19 mouse cellular contexts compared by ENCODE assay signal in genomic region chr8:115711106-115711505, GRCm38 (mm10). TPM values are rescaled to one million over a fixed set of nuclear protein-coding genes. Genes with fewer than 3 reads are reported as not detected.
DNase-seq lines count a peak whose midpoint lies in the region; ATAC-seq and TF ChIP-seq lines count a peak whose summit lies in the region.
"Had no signal": no experiment of that assay in that cellular context is flagged by ENCODE, and none has a peak within 500 bp of the region (broad histone marks: within the 10 kb centered on the region; RNA-seq: fewer than 3 reads in every experiment).

No protein-coding gene starts in this region.

- TF ChIP-seq EP300 in lung, postnatal 0 days (IDR thresholded peaks at IDR 0.05) = no peak

- WGBS in kidney, embryonic 14.5 days = 47% methylated on average over 11 of the region's 11 CpGs
- WGBS in lung, postnatal 0 days = 37% methylated on average over 11 of the region's 11 CpGs
- 41% methylated on average over 11 of the region's 11 CpGs for WGBS in intestine, embryonic 16.5 days

- no peaks in the 10 kb centered on the region for H3K36me3 ChIP-seq in kidney, embryonic 14.5 days (ENCODE audit: control insufficient read depth, insufficient read depth, low read length)
- no peaks in the 10 kb centered on the region for H3K36me3 ChIP-seq in lung, postnatal 0 days (ENCODE audit: insufficient read depth, low read length)
- no peaks in the 10 kb centered on the region for H3K36me3 ChIP-seq in intestine, embryonic 16.5 days (ENCODE audit: control insufficient read depth, insufficient read depth, low read length)
- H3K36me3 ChIP-seq: embryonic facial prominence, embryonic 15.5 days; hindbrain, embryonic 12.5 days; limb, embryonic 10.5 days; liver, embryonic 13.5 days had no signal

- peak overlapping the region; percentile 25; the same call in 1 of the 2 replicates for H3K4me2 ChIP-seq in kidney, embryonic 14.5 days (replicated peaks; ENCODE audit: low read depth, low read length)
- peak overlapping the region; percentile 38 for H3K4me2 ChIP-seq in lung, postnatal 0 days (replicated peaks; ENCODE audit: low read depth, low read length)
- H3K4me2 ChIP-seq in intestine, embryonic 16.5 days (ENCODE audit: low read depth, low read length) = peak overlapping the region; percentile 11; the same call in 1 of the 2 replicates
- H3K4me2 ChIP-seq: embryonic facial prominence, embryonic 15.5 days; heart, embryonic 11.5 days; hindbrain, embryonic 12.5 days; liver, embryonic 13.5 days had no signal

- H3K9ac ChIP-seq in kidney, embryonic 14.5 days (ENCODE audit: low read depth, low read length) = no peak overlapping the region
- H3K9ac ChIP-seq in lung, postnatal 0 days (replicated peaks; ENCODE audit: low read depth) = no peak overlapping the region
- no peak overlapping the region for H3K9ac ChIP-seq in intestine, embryonic 16.5 days (ENCODE audit: low read depth, low read length)
- H3K9ac ChIP-seq: embryonic facial prominence, embryonic 15.5 days; hindbrain, embryonic 12.5 days; liver, embryonic 13.5 days had no signal

- no peak for TF ChIP-seq CTCF in lung, postnatal 0 days (IDR thresholded peaks at IDR 0.05)

- H3K4me1 ChIP-seq in kidney, embryonic 14.5 days (ENCODE audit: control insufficient read depth, insufficient read depth, low read length) = peaks cover 23% of the 10 kb centered on the region; the same call in 1 of the 2 replicates
- peaks cover 2% of the 10 kb centered on the region; the same call in 1 of the 2 replicates for H3K4me1 ChIP-seq in lung, postnatal 0 days (ENCODE audit: insufficient read depth, low read depth, low read length)
- peaks cover 14% of the 10 kb centered on the region for H3K4me1 ChIP-seq in intestine, embryonic 16.5 days (ENCODE audit: control insufficient read depth, insufficient read depth, low read length)

- no peaks in the 10 kb centered on the region for H3K27me3 ChIP-seq in kidney, embryonic 14.5 days (ENCODE audit: control insufficient read depth, insufficient read depth, low read length)
- H3K27me3 ChIP-seq in lung, postnatal 0 days (replicated peaks; ENCODE audit: insufficient read depth, low read length) = no peaks in the 10 kb centered on the region
- H3K27me3 ChIP-seq in intestine, embryonic 16.5 days (replicated peaks; ENCODE audit: control insufficient read depth, insufficient read depth, low read length) = no peaks in the 10 kb centered on the region

- no peak overlapping the region for H3K4me3 ChIP-seq in kidney, embryonic 14.5 days (ENCODE audit: low read length)
- H3K4me3 ChIP-seq in lung, postnatal 0 days (ENCODE audit: low read depth, low read length) = 0 out of 2 replicates have a peak overlapping the region, but pooled peaks have one; percentile 1
- 0 out of 2 replicates have a peak overlapping the region, but pooled peaks have one; percentile 2 for H3K4me3 ChIP-seq in intestine, embryonic 16.5 days (ENCODE audit: low read length)
- H3K4me3 ChIP-seq: embryonic facial prominence, embryonic 15.5 days; hindbrain, embryonic 12.5 days; limb, embryonic 10.5 days; liver, embryonic 13.5 days; myocyte had no signal

- H3K9me3 ChIP-seq in kidney, embryonic 14.5 days (ENCODE audit: control insufficient read depth, low read length) = no peaks in the 10 kb centered on the region
- no peaks in the 10 kb centered on the region for H3K9me3 ChIP-seq in lung, postnatal 0 days (ENCODE audit: low read length)
- no peaks in the 10 kb centered on the region for H3K9me3 ChIP-seq in intestine, embryonic 16.5 days (ENCODE audit: control insufficient read depth, low read length)
- H3K9me3 ChIP-seq: embryonic facial prominence, embryonic 15.5 days; hindbrain, embryonic 12.5 days; limb, embryonic 10.5 days; liver, embryonic 13.5 days had no signal

- no peak for DNase-seq in kidney, adult 11 months
- DNase-seq in lung, postnatal 0 days (ENCODE audit: low spot score) = no peak
- no peak for DNase-seq in lung, postnatal 14 days
- DNase-seq in kidney, postnatal 10 days = peak; percentile 31
- DNase-seq: cerebellum, adult 2 months; cerebellum, postnatal 36 days; heart, postnatal 10 days; layer of hippocampus, adult 9-11 months; liver, embryonic 13.5 days; midbrain, embryonic 14.5 days had no signal

- no peak overlapping the region for H3K27ac ChIP-seq in kidney, embryonic 14.5 days (ENCODE audit: low read depth, low read length)
- H3K27ac ChIP-seq in lung, postnatal 0 days (ENCODE audit: low read length) = no peak overlapping the region
- H3K27ac ChIP-seq in intestine, embryonic 16.5 days (ENCODE audit: low read length) = no peak overlapping the region
- H3K27ac ChIP-seq: embryonic facial prominence, embryonic 15.5 days; hindbrain, embryonic 12.5 days; limb, embryonic 10.5 days; liver, embryonic 13.5 days had no signal

- ATAC-seq in kidney, embryonic 14.5 days (ENCODE audit: low FRiP score, low TSS enrichment) = no peak
- no peak for ATAC-seq in lung, postnatal 0 days
- ATAC-seq in intestine, embryonic 16.5 days = no peak
- ATAC-seq in monocyte, adult 5-6 weeks (replicated peaks; ENCODE audit: insufficient number of reproducible peaks, low FRiP score, low TSS enrichment, poor library complexity, severe bottlenecking) = no peak
- ATAC-seq: inflammation-experienced regulatory T-cells, adult 6 months had no signal

RNA-seq across cellular contexts. Expression of gene Maf, which starts 3.5 kb away (rescaled TPM):
- 11.0 and 12.7 TPM in 2 replicates for polyA plus RNA-seq in kidney, embryonic 14.5 days (2014; fragmentation: Nextera tagmentation; extraction: Ambion mirVana)
- polyA plus RNA-seq in lung, postnatal 0 days (2015; fragmentation: Nextera tagmentation; extraction: Ambion mirVana) = 11.7 and 14.4 TPM in 2 replicates
- 10.9 and 12.3 TPM in 2 replicates for polyA plus RNA-seq in intestine, embryonic 16.5 days (2015; fragmentation: Nextera tagmentation; extraction: Ambion mirVana)
- 4.6 to 9.1 TPM (median 5.0 TPM) in 3 replicates for total RNA-seq in monocyte, adult 5-6 weeks (2017)
